Mouse (Mus musculus) MEL-GATA-1-ER (cell line): ENCODE results near the gene Nf1.

Experiments
- DNase-seq: peaks from one replicate; pipeline ENCODE4 v3.0.0-alpha.2; 2012; ENCODE audit warnings: low read depth; ENCODE audit errors: extremely low read depth

Gene Nf1

GRCm38 (mm10) chr11:79328060-79328459 is 11.4 kb upstream of the Nf1 start:
- no peak for DNase-seq

- DNase-seq, result no peak
Measured at GRCm38 (mm10) chr11:79329585-79329984, 9.9 kb upstream of the Nf1 start.

- no peak for DNase-seq
Measured at GRCm38 (mm10) chr11:79335077-79335476, 4.4 kb upstream of the Nf1 start.

- no peak for DNase-seq
Measured at GRCm38 (mm10) chr11:79336722-79337267, 2.7 kb upstream of the Nf1 start.

- no peak for DNase-seq
Measured at GRCm38 (mm10) chr11:79338621-79339020, 872 bp upstream of the Nf1 start.

GRCm38 (mm10) chr11:79339808-79340781 is 602 bp downstream of the Nf1 start:
- no peak for DNase-seq

- no peak for DNase-seq
Measured at GRCm38 (mm10) chr11:79356995-79357394, 17.5 kb downstream of the Nf1 start.

GRCm38 (mm10) chr11:79357397-79357796 is 17.9 kb downstream of the Nf1 start:
- no peak for DNase-seq

GRCm38 (mm10) chr11:79364956-79365355 is 25.5 kb downstream of the Nf1 start:
- DNase-seq, result no peak

- DNase-seq, result no peak
Measured at GRCm38 (mm10) chr11:79366284-79366683, 26.8 kb downstream of the Nf1 start.

GRCm38 (mm10) chr11:79373031-79373430 is 33.5 kb downstream of the Nf1 start:
- peak; percentile 13 for DNase-seq

- DNase-seq, result peak; percentile 47
Measured at GRCm38 (mm10) chr11:79398336-79398735, 58.8 kb downstream of the Nf1 start.

GRCm38 (mm10) chr11:79403625-79404319 is 64.3 kb downstream of the Nf1 start:
- DNase-seq, result no peak

- DNase-seq, result no peak
Measured at GRCm38 (mm10) chr11:79413761-79414513, 74.4 kb downstream of the Nf1 start.

- DNase-seq, result no peak
Measured at GRCm38 (mm10) chr11:79422496-79422895, 83.0 kb downstream of the Nf1 start.

- DNase-seq, result no peak
Measured at GRCm38 (mm10) chr11:79426571-79426970, 87.1 kb downstream of the Nf1 start.

GRCm38 (mm10) chr11:79427638-79428037 is 88.1 kb downstream of the Nf1 start:
- DNase-seq, result peak; percentile 32

GRCm38 (mm10) chr11:79435252-79435651 is 95.8 kb downstream of the Nf1 start:
- no peak for DNase-seq

- DNase-seq, result no peak
Measured at GRCm38 (mm10) chr11:79448361-79448760, 108.9 kb downstream of the Nf1 start.

GRCm38 (mm10) chr11:79452966-79453365 is 113.5 kb downstream of the Nf1 start:
- no peak for DNase-seq

- DNase-seq, result no peak
Measured at GRCm38 (mm10) chr11:79457928-79458327, 118.4 kb downstream of the Nf1 start.
